Mouse (Mus musculus) liver, embryonic 14.5 days (tissue): ENCODE measurements around the gene Nacad.

ENCODE experiments used
- CTCF ChIP-seq: IDR thresholded peaks from 2 replicates; pipeline ENCODE4 v1.5.1; 2016; ENCODE audit warnings: antibody characterized with exemption, low read depth, control low read depth
- EP300 ChIP-seq: IDR thresholded peaks from 2 replicates; pipeline ENCODE4 v1.6.1; 2016; ENCODE audit warnings: antibody characterized with exemption, low read depth

DNA sequence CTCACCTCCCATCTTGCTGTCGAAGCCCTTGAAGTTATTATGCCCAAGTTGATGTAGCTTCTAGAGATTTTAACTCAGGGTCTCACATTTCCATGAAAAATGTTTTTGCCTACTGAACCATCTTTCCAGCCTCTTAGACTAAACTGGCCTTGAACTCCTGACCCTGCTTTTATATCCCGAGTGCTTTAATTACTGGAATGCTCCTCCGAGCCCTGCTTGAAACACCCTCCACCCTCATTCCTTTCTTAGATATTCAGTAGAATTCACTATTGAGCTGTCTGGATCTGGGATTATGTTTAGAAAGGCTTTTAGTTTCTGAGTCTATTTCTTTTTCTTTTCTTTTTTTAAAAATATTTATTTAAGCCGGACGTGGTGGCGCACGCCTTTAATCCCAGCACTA, 26.5 kb downstream of the Nacad start:
- TF ChIP-seq CTCF (no peak), EP300 (no peak)
